Mouse (Mus musculus): ENCODE results near the gene Vmn2r63.
"Not testable (repeated sequence)": the region's sequence is repeated elsewhere in the genome, so short reads cannot be mapped to it uniquely, and the experiment has no call there.

DNA sequence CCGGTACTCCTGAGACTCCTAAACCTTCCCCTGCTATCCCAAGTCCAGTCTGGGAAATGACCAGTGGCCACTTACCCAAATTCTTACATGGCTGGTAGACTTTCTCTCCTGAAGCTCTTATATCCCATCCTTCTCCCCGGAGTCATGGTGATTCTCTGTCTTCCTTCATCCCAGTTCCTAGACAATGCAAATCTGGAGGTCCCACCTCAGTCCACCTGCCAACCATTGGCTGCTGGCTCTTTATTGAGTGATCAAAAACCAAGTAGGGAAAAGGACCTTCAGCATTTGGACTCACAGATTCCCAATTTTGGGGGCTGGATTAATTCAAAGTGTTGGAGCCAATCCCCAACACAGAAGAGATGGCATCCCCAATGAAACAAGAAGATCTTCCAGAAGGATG, 35.6 kb downstream of the Vmn2r63 start:
- not testable (repeated sequence) for TF ChIP-seq CTCF (IDR thresholded peaks at IDR 0.05; ENCODE audit: low read depth, low read length); EP300 (IDR thresholded peaks at IDR 0.05; ENCODE audit: insufficient read depth, low read depth, low read length); POLR2A (IDR thresholded peaks at IDR 0.05; ENCODE audit: insufficient read depth, low read length)

All from ES-Bruce4 (cell line).